Mouse (Mus musculus) lung, adult 2 months (tissue): ENCODE measurements around the gene Rreb1.

ENCODE experiments used
- CTCF ChIP-seq: fragments of 200-500 bp; IDR thresholded peaks from 2 replicates; pipeline ENCODE4 v1.5.1; 2011; ENCODE audit warnings: mild to moderate bottlenecking, low read length, control low read depth; ENCODE audit not compliant: insufficient read depth
- POLR2A ChIP-seq: fragments of 200-500 bp; IDR thresholded peaks from 2 replicates; pipeline ENCODE4 v1.6.1; 2011; ENCODE audit warnings: low read depth, mild to moderate bottlenecking, control low read depth, low read length, borderline replicate concordance; ENCODE audit errors: extremely low read depth

DNA sequence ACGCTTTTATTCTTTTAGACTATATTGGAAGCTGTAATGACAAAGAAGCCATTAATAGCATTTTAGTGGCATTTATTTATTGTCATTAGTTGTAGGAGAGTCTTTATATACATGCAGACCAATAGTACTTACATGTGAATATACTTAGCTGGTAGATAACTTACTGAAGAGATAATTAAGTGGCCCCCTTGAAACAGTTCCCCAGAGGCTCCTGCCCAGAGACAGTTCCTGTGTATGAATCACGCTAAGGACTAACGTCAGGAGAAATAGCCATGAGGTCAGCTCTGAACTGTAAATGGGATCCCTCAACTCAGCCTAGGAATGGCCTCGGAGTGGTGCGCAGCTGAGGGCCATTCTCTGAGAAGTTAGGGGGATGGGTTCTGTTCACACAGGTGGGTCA, 73.4 kb downstream of the Rreb1 start:
- no peak for TF ChIP-seq POLR2A
- TF ChIP-seq CTCF, result no peak
